Mouse (Mus musculus) kidney, embryonic 15.5 days (tissue): ENCODE results near the gene Gm49394. TPM values are rescaled to one million over a fixed set of nuclear protein-coding genes. Genes with fewer than 3 reads are reported as not detected.

ENCODE experiments used
- ATAC-seq: fragments of 200-750 bp; cut with Nextera tagmentation; replicated peaks from 2 replicates; pipeline ENCODE4 v1.8.0; 2017; ENCODE audit warnings: moderate TSS enrichment; ENCODE audit not compliant: low FRiP score
- H3K27ac ChIP-seq: fragments of 300-500 bp; sonication (generic); 2 replicates; pipeline ENCODE4 v1.5.1; 2015; ENCODE audit warnings: mild to moderate bottlenecking, inconsistent platforms
- H3K27me3 ChIP-seq: fragments of 300-500 bp; sonication (generic); 2 replicates; pipeline ENCODE4 v1.6.1; 2015; ENCODE audit warnings: inconsistent platforms
- H3K36me3 ChIP-seq: fragments of 300-500 bp; sonication (generic); 2 replicates; pipeline ENCODE4 v1.6.1; 2015; ENCODE audit warnings: inconsistent platforms
- H3K4me1 ChIP-seq: fragments of 300-500 bp; sonication (generic); 2 replicates; pipeline ENCODE4 v1.6.1; 2015; ENCODE audit warnings: inconsistent platforms
- H3K4me2 ChIP-seq: fragments of 300-500 bp; sonication (generic); 2 replicates; pipeline ENCODE4 v1.6.1; 2015; ENCODE audit warnings: moderate library complexity, mild to moderate bottlenecking, inconsistent platforms
- H3K4me3 ChIP-seq: fragments of 300-500 bp; sonication (generic); replicated peaks from 2 replicates; pipeline ENCODE4 v1.5.1; 2015; ENCODE audit warnings: mild to moderate bottlenecking, inconsistent platforms
- H3K9ac ChIP-seq: fragments of 300-500 bp; sonication (generic); 2 replicates; pipeline ENCODE4 v1.6.1; 2015; ENCODE audit warnings: mild to moderate bottlenecking, inconsistent platforms
- H3K9me3 ChIP-seq: fragments of 300-500 bp; sonication (generic); replicated peaks from 2 replicates; pipeline ENCODE4 v1.6.1; 2016; ENCODE audit warnings: inconsistent platforms
- WGBS: fragments of 180-500 bp; shearing (Covaris S2); methylation state at CpG from one replicate; pipeline ENCODE4 v1.1.7; 2015; ENCODE audit warnings: mixed read lengths; 5-methylcytosine and 5-hydroxymethylcytosine counted together
- polyA plus RNA-seq: library from polyadenylated mRNA; unstranded; fragments of >200 nt; fragmentation: Nextera tagmentation; extraction: Ambion mirVana; gene quantifications from 2 replicates; pipeline ENCODE4 v1.2.1, GENCODE M21; 2015

Gm49394 gene
- polyA plus RNA-seq, 1 experiment from 2014 or later: not detected

DNA sequence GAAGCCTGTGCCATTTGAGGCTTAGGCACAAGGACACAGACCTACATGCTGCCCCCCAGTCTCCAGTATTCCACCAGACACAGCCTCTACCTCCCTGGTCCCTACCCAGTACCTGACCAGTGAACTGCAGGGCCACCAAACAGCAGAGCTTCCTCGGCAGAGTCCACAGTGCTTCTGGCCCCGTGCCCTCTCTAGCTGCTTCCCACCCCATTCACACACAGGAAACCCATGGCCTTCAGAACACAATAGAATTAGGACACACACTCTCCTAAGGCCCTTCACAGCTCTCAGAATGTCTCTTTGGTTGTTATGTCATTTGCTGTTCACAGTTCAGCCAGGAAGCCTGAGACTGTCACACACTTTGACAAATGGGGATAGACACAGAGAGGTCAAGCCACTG, 3.1 kb downstream of the Gm49394 start, which contains the start of gene Igf2:
Gene Igf2, minus strand, starts transcription at position 158 of the 400 bp plus-strand sequence.
- peak within 1 kb of the TSS; percentile 45 for H3K4me3 ChIP-seq
- H3K27me3 ChIP-seq: peaks cover 51% of the 10 kb centered on the region

DNA sequence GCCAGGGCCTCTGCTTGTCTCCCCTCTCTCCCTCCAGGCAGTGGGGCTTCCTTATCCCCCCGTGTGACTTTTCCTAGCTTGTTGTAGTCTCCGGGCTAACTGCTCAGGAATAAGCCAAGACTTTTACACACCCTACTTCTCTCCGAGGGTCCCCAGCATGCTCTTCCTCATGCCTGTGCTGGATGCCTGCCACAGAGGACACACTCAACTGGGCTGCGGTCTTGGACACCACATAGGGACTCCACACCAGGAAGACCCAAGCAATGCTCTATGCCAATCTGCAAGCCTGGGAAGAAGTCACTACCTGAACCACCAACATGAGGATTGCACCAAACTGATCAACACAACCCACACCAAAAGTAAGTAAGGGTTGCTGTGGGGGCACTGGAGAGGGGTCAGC, 3.6 kb downstream of the Gm49394 start:
- ATAC-seq: no peak
- Histone ChIP-seq H3K9me3 (peaks cover 22% of the 10 kb centered on the region), H3K27me3 (peaks cover 57% of the 10 kb centered on the region), H3K36me3 (peaks cover 24% of the 10 kb centered on the region), H3K4me3 (peak overlapping the region; percentile 45), H3K9ac (no peak overlapping the region), H3K4me2 (no peak overlapping the region), H3K4me1 (peaks cover 24% of the 10 kb centered on the region), H3K27ac (peak overlapping the region; percentile 51)
- WGBS: 72% methylated on average over 4 of the region's 4 CpGs

More for the DNA sequence above, 3.1 kb downstream of the Gm49394 start, which contains the start of gene Igf2:
- 0 out of 2 replicates have a peak, but pooled peaks have one; percentile 16 for ATAC-seq
- Histone ChIP-seq H3K4me2 (0 out of 2 replicates have a peak within 1 kb of the TSS, but pooled peaks have one; percentile 14), H3K9ac (no peak within 1 kb of the TSS), H3K9me3 (peaks cover 27% of the 10 kb centered on the region), H3K36me3 (peaks cover 24% of the 10 kb centered on the region), H3K4me1 (peaks cover 22% of the 10 kb centered on the region), H3K27ac (peak within 1 kb of the TSS; percentile 51)
- 71% methylated on average over 2 of the region's 2 CpGs for WGBS

DNA sequence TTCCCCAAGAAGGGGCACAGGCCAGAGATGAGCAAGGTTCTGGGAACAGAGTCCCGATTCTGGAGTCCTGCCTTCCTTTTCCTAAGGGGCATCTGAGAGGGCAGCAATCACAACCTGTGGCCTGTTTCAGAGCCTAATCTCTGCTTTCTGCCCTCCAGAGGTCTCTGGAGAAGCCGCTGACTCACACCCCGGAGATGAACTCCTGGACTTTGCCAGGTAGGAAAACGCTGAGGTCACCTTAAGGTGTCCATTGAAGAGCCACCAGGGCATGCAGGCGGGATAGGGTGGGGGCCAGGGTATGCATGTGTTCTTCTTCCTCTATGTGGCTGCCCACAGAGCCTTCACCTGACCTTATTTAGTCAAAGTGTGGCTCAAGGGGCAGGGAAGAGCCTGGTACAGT, 4.4 kb downstream of the Gm49394 start:
- WGBS: 60% methylated on average over 5 of the region's 5 CpGs
- H3K27me3 ChIP-seq: peaks cover 64% of the 10 kb centered on the region
- peak overlapping the region; percentile 45; the same call in 1 of the 2 replicates for H3K4me3 ChIP-seq
- H3K9ac ChIP-seq: no peak overlapping the region
- peaks cover 16% of the 10 kb centered on the region for H3K9me3 ChIP-seq
- peaks cover 24% of the 10 kb centered on the region for H3K36me3 ChIP-seq
- H3K27ac ChIP-seq: no peak overlapping the region
- H3K4me2 ChIP-seq: peak overlapping the region; percentile 14; the same call in 1 of the 2 replicates
- peaks cover 32% of the 10 kb centered on the region for H3K4me1 ChIP-seq
- ATAC-seq: no peak

DNA sequence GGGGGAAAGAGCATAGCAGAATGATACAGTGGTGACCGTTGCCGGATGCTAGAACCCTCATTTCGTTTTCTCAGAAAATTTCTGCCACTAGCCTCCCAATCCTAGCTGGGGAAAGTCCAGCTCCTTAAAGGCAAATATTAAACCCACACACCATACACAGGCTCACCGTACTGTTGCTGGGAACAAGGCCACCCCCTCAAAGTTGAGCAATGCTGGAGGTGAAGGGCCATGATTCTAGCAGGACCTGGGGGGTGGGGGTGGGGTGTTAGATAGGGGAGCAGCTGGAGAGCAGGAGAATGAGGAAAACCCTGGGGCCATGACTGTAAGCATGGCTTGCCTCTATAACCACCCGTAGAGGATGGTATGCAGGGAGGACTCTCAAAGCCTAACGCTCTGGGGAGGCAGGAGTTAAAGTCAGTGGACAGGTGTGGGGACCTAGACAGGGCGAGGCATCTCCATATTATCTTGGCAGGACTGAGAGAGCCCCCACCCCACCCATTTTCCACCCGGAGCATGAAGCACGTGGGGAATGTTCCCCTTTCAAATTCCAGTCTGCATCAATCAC, 5.2 kb downstream of the Gm49394 start:
- 11% methylated on average over 9 of the region's 9 CpGs for WGBS
- H3K9me3 ChIP-seq: peaks cover 7% of the 10 kb centered on the region
- peak overlapping the region; percentile 49; the same call in 1 of the 2 replicates for H3K27ac ChIP-seq
- H3K9ac ChIP-seq: peak overlapping the region; percentile 39
- H3K4me2 ChIP-seq: peak overlapping the region; percentile 78
- peak; percentile 38; the same call in 1 of the 2 replicates for ATAC-seq
- H3K27me3 ChIP-seq: peaks cover 72% of the 10 kb centered on the region
- H3K4me1 ChIP-seq: peaks cover 40% of the 10 kb centered on the region
- peak overlapping the region; percentile 45 for H3K4me3 ChIP-seq
- peaks cover 19% of the 10 kb centered on the region for H3K36me3 ChIP-seq

DNA sequence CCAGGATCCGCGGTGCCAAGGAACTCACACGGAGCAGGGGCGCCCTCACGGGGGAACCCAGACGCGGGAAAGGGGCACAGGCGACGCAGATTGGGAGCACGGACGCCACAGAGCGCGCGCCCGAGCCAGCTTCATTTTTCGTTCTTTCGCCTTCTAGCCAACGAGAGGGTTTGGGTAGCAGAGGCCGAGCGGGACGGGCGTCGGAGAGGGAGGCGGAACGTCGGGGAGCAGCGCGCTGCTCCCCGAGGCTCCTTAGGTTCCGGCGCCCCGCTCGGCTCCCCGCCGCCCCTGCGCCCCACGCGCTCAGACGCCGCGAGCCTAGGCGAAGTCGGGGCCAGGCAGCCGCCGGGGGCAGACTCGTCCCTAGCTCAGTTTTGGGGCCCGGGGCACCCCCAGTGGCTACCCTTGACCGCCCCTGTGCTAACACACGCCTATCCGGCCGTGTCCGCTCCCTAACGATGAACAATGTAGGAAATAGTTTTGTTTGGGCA, 5.8 kb downstream of the Gm49394 start:
- H3K36me3 ChIP-seq: peaks cover 14% of the 10 kb centered on the region
- ATAC-seq: no peak
- peak overlapping the region; percentile 39 for H3K9ac ChIP-seq
- peaks cover 46% of the 10 kb centered on the region for H3K4me1 ChIP-seq
- WGBS: 1% methylated on average over 53 of the region's 53 CpGs
- peak overlapping the region; percentile 78 for H3K4me2 ChIP-seq
- H3K27me3 ChIP-seq: peaks cover 78% of the 10 kb centered on the region
- H3K4me3 ChIP-seq: peak overlapping the region; percentile 45
- 0 out of 2 replicates have a peak, but pooled peaks cover 3% of the 10 kb centered on the region for H3K9me3 ChIP-seq
- peak overlapping the region; percentile 49; the same call in 1 of the 2 replicates for H3K27ac ChIP-seq

DNA sequence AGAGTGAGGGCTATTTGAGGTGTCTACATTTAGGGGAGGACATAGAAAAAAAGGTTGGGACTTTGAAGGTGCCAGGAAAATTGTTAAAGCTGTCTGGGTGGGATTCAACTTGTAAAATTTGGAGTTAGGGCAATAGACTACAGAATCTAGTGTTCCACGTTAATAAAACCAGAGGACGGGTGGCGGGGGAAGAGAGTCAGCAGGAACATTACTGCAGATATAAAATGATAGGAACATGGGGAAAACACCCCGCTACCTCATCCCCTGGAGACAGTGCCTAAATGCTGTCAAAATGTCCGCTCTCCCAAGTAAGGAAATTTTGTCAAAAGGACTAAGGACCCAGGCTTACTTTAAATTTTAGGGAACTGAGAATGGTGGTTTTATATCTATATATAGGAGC, 6.6 kb downstream of the Gm49394 start:
- no peak overlapping the region for H3K9ac ChIP-seq

DNA sequence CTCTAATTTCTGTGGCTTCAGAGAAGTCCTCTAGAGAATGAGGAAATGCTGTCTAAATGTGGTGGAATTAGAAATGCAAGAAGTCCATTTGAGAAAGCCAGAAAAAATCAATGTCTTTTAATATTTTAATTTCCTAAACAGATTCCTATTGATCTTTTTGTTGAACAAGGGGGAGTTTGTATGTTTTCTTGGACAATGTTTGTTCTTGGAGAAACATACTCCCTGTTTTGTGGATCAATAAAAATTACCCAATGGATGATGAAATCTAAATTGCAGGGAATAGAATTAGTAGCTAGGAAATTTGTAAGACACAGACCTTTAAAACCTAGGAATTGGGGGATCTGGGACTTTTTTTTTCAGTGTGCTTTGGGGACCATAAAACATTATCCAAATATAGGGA, 7.9 kb downstream of the Gm49394 start:
- Histone ChIP-seq H3K9ac (no peak overlapping the region), H3K9me3 (no peaks in the 10 kb centered on the region), H3K4me3 (peak overlapping the region; percentile 61; the same call in 1 of the 2 replicates), H3K27me3 (peaks cover 97% of the 10 kb centered on the region), H3K4me1 (peaks cover 56% of the 10 kb centered on the region), H3K36me3 (no peaks in the 10 kb centered on the region), H3K4me2 (peak overlapping the region; percentile 78), H3K27ac (no peak overlapping the region)
- no peak for ATAC-seq

More for the DNA sequence above, 6.6 kb downstream of the Gm49394 start:
- peak overlapping the region; percentile 45 for H3K4me3 ChIP-seq
- peaks cover 9% of the 10 kb centered on the region for H3K36me3 ChIP-seq
- no peak overlapping the region for H3K27ac ChIP-seq
- 25% methylated on average over 5 of the region's 5 CpGs for WGBS
- H3K4me1 ChIP-seq: peaks cover 54% of the 10 kb centered on the region
- peak overlapping the region; percentile 78 for H3K4me2 ChIP-seq
- peaks cover 86% of the 10 kb centered on the region for H3K27me3 ChIP-seq
- no peak for ATAC-seq
- no peaks in the 10 kb centered on the region for H3K9me3 ChIP-seq

DNA sequence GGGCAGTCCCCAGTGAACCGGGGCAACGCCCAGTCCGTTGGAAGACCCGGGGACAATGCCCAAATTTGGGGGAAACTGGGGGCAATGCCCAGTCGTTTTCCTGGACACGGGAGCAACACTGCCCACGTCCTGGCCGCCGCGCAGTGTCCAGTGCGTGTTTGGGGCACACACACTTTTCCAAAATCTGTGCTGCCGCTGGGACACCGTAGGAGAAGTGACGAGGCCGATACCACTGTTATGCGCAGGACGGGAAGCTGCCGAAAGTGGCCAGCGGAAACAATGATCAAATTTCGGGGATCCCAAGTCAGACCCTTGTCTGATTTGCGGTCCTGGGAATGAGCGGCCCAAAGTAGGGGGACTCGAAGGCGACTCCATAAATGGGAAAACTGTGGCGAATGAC, 8.7 kb downstream of the Gm49394 start:
- H3K4me2 ChIP-seq: peak overlapping the region; percentile 78
- H3K36me3 ChIP-seq: no peaks in the 10 kb centered on the region
- WGBS: 3% methylated on average over 25 of the region's 25 CpGs
- no peak for ATAC-seq
- peaks cover 98% of the 10 kb centered on the region for H3K27me3 ChIP-seq
- H3K4me3 ChIP-seq: peak overlapping the region; percentile 61
- peaks cover 59% of the 10 kb centered on the region for H3K4me1 ChIP-seq
- no peaks in the 10 kb centered on the region for H3K9me3 ChIP-seq
- peak overlapping the region; percentile 71 for H3K9ac ChIP-seq
- peak overlapping the region; percentile 93 for H3K27ac ChIP-seq

DNA sequence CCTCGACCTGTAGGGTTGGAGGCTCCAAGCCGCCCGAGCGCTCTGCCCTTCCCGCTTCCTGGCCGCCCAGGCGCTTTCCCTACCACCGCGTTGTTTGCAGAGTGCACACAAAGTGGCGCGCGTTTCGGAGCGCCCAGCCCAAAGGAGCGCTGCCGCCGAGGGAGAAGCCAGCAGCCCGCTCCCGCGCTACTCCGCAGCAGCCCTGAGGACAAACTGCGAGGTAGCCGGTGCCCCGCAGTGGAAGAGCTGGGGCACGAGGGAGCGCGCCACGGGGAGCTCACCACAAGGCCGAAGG, 9.1 kb downstream of the Gm49394 start:
- H3K4me2 ChIP-seq: peak overlapping the region; percentile 78
- no peaks in the 10 kb centered on the region for H3K36me3 ChIP-seq
- ATAC-seq: no peak
- WGBS: under 1% methylated on average over 29 of the region's 29 CpGs
- peaks cover 98% of the 10 kb centered on the region for H3K27me3 ChIP-seq
- H3K4me3 ChIP-seq: peak overlapping the region; percentile 61
- peak overlapping the region; percentile 71 for H3K9ac ChIP-seq
- H3K4me1 ChIP-seq: peaks cover 63% of the 10 kb centered on the region
- peak overlapping the region; percentile 93 for H3K27ac ChIP-seq
- H3K9me3 ChIP-seq: no peaks in the 10 kb centered on the region

DNA sequence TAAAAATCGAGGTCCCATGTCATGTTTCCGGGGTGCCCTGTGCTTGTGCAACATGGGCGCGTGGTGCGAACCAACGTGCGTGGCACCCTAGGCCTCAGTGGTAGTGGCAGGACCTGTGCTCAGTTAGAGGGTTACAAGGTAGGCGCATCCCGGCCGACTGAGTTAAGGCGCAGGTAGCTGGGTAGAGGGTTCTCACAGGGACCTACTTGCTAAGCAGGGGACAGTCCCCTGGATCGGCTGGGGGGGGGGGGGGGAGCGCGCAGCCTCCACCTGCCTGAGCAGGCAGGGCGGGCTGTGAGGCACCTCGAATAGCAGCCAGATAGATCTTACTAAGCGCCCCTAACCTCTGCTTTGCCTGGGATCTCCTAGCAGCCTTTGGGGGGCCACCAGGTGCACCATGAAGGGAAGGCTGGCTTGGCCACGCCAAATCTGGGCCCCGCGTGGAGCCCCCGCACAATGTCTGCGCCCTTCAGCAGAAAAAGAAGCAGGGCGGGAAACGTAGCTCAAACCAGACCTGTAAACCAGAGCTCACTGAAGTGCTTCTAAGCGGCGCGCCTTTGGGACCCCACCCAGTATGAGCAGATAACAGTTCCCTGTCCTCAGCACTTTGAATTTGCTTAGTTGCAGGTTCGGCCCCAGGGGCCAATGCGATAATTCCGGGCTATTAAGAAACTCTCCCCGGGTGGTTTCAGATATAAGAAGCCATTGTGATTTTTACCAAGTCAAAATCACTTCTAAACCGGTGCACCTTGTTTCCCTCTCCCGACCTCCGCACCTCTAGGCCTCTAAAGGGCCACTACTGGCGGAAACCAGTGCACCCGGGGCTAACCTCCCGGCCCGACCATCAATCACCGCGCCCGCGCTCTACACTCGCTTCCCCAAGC, 9.7 kb downstream of the Gm49394 start:
- Histone ChIP-seq H3K9ac (peak overlapping the region; percentile 71), H3K4me1 (peaks cover 69% of the 10 kb centered on the region), H3K4me2 (peak overlapping the region; percentile 78), H3K27ac (peak overlapping the region; percentile 93), H3K4me3 (peak overlapping the region; percentile 61), H3K9me3 (no peaks in the 10 kb centered on the region), H3K27me3 (peaks cover 98% of the 10 kb centered on the region), H3K36me3 (peaks cover 2% of the 10 kb centered on the region; the same call in 1 of the 2 replicates)
- WGBS: under 1% methylated on average over 41 of the region's 43 CpGs
- 0 out of 2 replicates have a peak, but pooled peaks have one; percentile 13 for ATAC-seq

DNA sequence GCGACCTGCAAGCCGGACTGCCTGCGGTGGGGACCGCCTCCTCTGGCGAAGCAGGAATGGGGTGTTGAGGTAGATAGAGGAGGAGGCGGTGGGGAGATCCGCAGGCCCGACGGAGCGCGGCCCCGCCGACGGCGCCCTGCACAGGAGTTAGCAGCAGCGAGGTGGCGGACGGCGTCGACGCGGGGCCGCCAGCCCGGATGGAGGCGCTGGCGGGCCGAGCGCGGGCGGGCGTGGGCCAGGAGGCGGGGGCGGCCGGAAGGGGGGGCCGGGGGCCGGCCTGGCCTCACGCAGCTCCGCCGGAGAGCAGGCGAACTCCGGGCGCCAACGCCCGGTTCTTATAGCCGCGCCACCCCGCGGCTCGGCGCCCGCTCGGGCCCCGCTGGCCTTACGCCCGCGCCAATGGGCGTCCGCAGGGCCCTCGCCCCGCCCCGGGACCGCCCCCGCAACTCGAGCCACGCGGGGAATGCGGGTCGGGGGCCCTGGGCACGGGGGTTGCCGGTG, 10.5 kb downstream of the Gm49394 start:
- H3K9ac ChIP-seq: peak overlapping the region; percentile 71
- peak overlapping the region; percentile 61 for H3K4me3 ChIP-seq
- peak overlapping the region; percentile 93 for H3K27ac ChIP-seq
- H3K36me3 ChIP-seq: peaks cover 10% of the 10 kb centered on the region
- peak overlapping the region; percentile 78 for H3K4me2 ChIP-seq
- WGBS: 2% methylated on average over 63 of the region's 70 CpGs
- no peaks in the 10 kb centered on the region for H3K9me3 ChIP-seq
- H3K27me3 ChIP-seq: peaks cover 98% of the 10 kb centered on the region
- ATAC-seq: peak; percentile 71
- H3K4me1 ChIP-seq: peaks cover 72% of the 10 kb centered on the region
